Mouse (Mus musculus) midbrain, postnatal 0 days (tissue): ENCODE data around the gene Sirpb1b. TPM values are rescaled to one million over a fixed set of nuclear protein-coding genes. Genes with fewer than 3 reads are reported as not detected.
"Not testable (repeated sequence)": the region's sequence is repeated elsewhere in the genome, so short reads cannot be mapped to it uniquely, and the experiment has no call there.

Source experiments
- ATAC-seq: fragments of 200-750 bp; cut with Nextera tagmentation; 2 replicates; pipeline ENCODE4 v1.8.0; 2017; ENCODE audit warnings: moderate number of reproducible peaks, mild to moderate bottlenecking, moderate TSS enrichment, moderate library complexity; ENCODE audit not compliant: low FRiP score
- DNase-seq: peaks from one replicate; pipeline ENCODE4 v3.0.0-alpha.2; 2015; ENCODE audit warnings: low spot score
- H3K27ac ChIP-seq: fragments of 300-500 bp; sonication (generic); 2 replicates; pipeline ENCODE4 v1.5.1; 2014; ENCODE audit warnings: low read depth, mild to moderate bottlenecking, low read length, mixed read lengths
- H3K27me3 ChIP-seq: fragments of 300-500 bp; sonication (generic); 2 replicates; pipeline ENCODE4 v1.6.1; 2014; ENCODE audit warnings: low read length, control low read depth, mixed read lengths; ENCODE audit not compliant: insufficient read depth
- H3K36me3 ChIP-seq: fragments of 300-500 bp; sonication (generic); 2 replicates; pipeline ENCODE4 v1.6.1; 2014; ENCODE audit warnings: low read length, control low read depth, mixed read lengths; ENCODE audit not compliant: insufficient read depth
- H3K4me1 ChIP-seq: fragments of 300-500 bp; sonication (generic); 2 replicates; pipeline ENCODE4 v1.6.1; 2014; ENCODE audit warnings: mild to moderate bottlenecking, control low read depth, antibody characterized with exemption, low read length, mixed read lengths; ENCODE audit not compliant: insufficient read depth
- H3K4me2 ChIP-seq: fragments of 300-500 bp; sonication (generic); 2 replicates; pipeline ENCODE4 v1.6.1; 2014; ENCODE audit warnings: low read depth, mild to moderate bottlenecking, low read length, mixed read lengths; ENCODE audit not compliant: poor library complexity, severe bottlenecking
- H3K4me3 ChIP-seq: fragments of 300-500 bp; sonication (generic); 2 replicates; pipeline ENCODE4 v1.5.1; 2014; ENCODE audit warnings: low read depth, mild to moderate bottlenecking, low read length, moderate library complexity
- H3K9ac ChIP-seq: fragments of 300-500 bp; sonication (generic); replicated peaks from 2 replicates; pipeline ENCODE4 v1.6.1; 2014; ENCODE audit warnings: mild to moderate bottlenecking, low read length, moderate library complexity, mixed read lengths; ENCODE audit not compliant: poor library complexity, severe bottlenecking
- H3K9me3 ChIP-seq: fragments of 300-500 bp; sonication (generic); 2 replicates; pipeline ENCODE4 v1.6.1; 2016; ENCODE audit warnings: low read length, control low read depth
- CTCF ChIP-seq: IDR thresholded peaks from 2 replicates; pipeline ENCODE4 v1.5.1; 2016; ENCODE audit warnings: antibody characterized with exemption, mild to moderate bottlenecking
- WGBS: fragments of 180-500 bp; shearing (Covaris S2); extraction: QIAGEN DNeasy Blood & Tissue Kit; methylation state at CpG from one replicate; pipeline ENCODE4 v1.1.7; 2014; 5-methylcytosine and 5-hydroxymethylcytosine counted together
- polyA plus RNA-seq: library from polyadenylated mRNA; unstranded; fragments of >200 nt; fragmentation: Nextera tagmentation; extraction: Ambion mirVana; gene quantifications from 2 replicates; pipeline ENCODE4 v1.2.1, GENCODE M21; 2015
- total RNA-seq: library from RNA; depleted of rRNA; stranded (reverse); fragments of >200 nt; gene quantifications from 2 replicates; pipeline ENCODE4 v1.2.3, GENCODE M21; 2014; rRNA removed

Gene Sirpb1b
- total RNA-seq (not detected in 2 replicates), polyA plus RNA-seq (not detected in 2 replicates)

DNA sequence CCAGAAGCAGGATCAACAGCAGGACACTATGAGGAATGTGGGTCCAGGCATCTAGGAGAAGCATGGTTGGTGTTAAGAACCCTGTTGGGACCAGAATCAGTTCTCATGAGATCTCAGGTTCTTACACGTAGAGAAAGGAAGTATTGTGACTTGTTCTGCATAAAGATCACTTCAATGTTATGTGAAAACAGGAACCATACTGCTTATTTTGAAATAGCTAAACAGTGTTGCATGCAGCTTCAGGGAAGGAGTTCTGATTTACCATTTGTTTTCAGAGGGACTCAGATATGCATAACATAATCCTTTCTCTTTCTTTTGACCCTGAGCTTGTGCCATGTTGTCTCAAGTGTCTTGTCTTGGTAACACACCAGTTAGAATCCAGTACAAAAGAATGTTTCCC lies at the start of gene Sirpb1b:
Sirpb1b (minus strand) TSS at position 179 of the 400 bp plus-strand sequence.
- not testable (repeated sequence) for H3K9me3 ChIP-seq, H3K9ac ChIP-seq, H3K4me3 ChIP-seq, H3K4me2 ChIP-seq, H3K4me1 ChIP-seq, ATAC-seq, H3K36me3 ChIP-seq, DNase-seq, H3K27ac ChIP-seq, H3K27me3 ChIP-seq
- WGBS = no CpG with 5 or more reads among the region's 1 CpGs

DNA sequence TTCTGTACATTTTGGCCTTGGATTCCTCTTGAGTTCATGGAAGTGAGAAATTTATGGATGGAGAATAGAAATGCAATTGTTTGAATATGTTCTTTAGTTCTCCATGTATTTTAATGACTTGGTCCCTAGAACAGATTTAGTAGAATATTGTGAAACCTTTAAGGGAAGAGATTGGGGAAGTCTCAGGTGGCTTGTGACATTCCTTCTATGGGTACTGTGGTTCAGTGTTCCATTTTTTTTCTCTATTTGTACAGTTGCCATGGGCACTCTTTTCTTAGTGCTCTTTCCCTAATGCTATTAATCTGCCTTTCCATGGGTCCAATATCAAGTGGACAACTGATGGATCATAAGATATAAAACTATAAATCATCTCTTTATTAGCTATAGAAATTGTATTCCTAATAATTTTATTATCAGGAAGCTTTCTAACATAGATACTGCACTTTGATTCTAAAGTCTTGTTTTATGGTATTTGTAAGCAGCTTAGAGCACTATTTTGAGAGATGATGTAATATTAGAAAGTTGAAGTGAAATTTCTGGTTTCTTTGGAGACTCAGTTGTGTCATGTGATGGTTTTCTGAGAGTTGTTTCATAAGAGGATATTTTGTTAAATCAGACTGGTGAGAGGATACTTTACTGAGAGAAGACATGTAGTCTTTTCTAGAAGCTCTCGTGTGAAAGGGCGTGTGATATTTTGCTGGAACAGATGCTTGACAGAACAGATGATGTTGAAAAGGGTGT lies 15.7 kb upstream of the Sirpb1b start:
- ATAC-seq, DNase-seq, H3K4me1 ChIP-seq, H3K27ac ChIP-seq, H3K4me3 ChIP-seq, H3K36me3 ChIP-seq, H3K9me3 ChIP-seq, H3K9ac ChIP-seq, H3K4me2 ChIP-seq, H3K27me3 ChIP-seq: not testable (repeated sequence)
- WGBS = 94% methylated on average over 2 of the region's 2 CpGs

DNA sequence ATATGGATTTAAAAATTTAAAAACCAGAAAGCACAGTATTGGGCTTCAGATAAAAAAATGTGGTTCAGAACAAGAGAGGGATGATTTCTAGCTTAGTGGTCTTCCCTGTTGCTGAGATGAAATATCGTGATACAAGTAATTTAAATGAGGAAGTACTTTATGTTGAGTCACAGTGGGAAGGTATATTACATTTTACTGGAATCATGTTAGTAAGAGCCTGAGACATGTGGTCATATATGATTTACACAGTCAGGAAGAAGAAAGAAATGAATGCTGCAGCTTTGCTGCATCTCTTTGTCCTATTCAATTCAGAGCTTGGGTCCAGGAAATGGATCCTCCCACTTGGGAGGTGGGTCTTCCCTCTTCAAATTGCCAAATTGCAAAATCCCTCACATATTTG lies 11.8 kb upstream of the Sirpb1b start:
- H3K27me3 ChIP-seq, H3K4me3 ChIP-seq, H3K9ac ChIP-seq, H3K4me1 ChIP-seq, DNase-seq, H3K36me3 ChIP-seq, H3K27ac ChIP-seq, ATAC-seq, H3K4me2 ChIP-seq, H3K9me3 ChIP-seq: not testable (repeated sequence)
- WGBS = 79% methylated on average over 1 of the region's 1 CpGs

DNA sequence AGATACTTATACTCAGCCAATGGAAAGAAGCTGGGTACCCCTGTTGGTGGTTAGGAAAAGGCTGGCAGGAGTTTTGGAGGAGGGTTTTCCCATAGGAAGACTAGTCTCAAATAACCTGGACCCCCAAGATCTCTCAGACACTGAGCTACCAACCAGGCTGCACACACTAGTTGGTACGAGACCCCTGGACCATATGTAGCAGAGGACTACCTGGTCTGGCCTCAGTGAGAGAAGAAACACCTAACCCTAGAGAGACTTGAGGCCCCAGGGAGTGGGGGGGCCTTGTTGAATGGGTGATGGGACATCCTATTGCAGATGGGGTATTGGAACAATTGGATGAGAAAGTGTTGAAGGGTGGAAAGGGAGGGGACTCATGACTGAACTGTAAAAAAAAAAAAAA lies 8.6 kb upstream of the Sirpb1b start:
- Histone ChIP-seq H3K36me3 (no peaks in the 10 kb centered on the region), H3K9ac (no peak overlapping the region), H3K4me2 (no peak overlapping the region), H3K27me3 (no peaks in the 10 kb centered on the region), H3K4me3 (no peak overlapping the region), H3K27ac (no peak overlapping the region), H3K4me1 (no peaks in the 10 kb centered on the region), H3K9me3 (no peaks in the 10 kb centered on the region)
- DNase-seq (no peak), ATAC-seq (no peak)
- no peak for TF ChIP-seq CTCF
- 86% methylated on average over 1 of the region's 1 CpGs for WGBS

DNA sequence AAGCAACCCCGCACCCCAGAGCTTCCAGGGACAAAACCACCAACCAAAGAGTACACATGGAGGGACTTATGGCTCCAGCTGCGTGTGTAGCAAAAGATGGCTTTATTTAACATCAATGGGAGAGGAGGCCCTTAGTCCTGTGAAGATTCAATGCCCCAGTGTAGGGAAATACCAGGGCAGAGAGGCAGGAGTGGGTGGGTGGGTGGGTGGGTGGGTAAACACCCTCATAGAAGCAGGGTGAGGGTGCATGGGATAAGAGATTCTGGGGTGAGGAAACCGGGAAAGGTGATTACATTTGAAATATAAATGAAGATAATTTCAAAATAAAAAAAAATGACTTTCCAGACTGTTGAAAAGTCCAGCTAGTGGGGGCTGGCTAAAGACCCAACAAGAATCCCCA lies 8.1 kb upstream of the Sirpb1b start:
- not testable (repeated sequence) for H3K4me1 ChIP-seq, H3K36me3 ChIP-seq, H3K27me3 ChIP-seq, H3K9me3 ChIP-seq, H3K9ac ChIP-seq, H3K27ac ChIP-seq, H3K4me2 ChIP-seq, DNase-seq, H3K4me3 ChIP-seq
- WGBS = 84% methylated on average over 3 of the region's 3 CpGs
- peak; percentile 38 for ATAC-seq

DNA sequence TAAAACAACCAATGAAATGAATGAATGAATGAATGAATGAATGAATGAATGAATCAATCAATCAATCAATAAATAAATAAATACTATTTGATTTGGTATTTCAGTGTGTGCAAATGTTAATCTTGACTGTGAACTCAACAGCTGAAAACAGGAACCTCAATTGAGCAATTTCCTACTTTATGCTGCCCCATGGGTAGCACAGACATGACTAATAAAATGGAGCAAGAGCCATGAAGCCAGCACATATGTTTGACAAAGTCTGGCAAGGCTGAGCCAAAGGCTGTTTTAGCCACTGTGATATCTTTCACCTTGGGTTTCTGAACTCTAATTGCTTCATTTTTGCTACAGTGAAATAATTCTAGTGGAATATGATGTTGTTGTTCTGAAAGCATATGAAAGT lies 1.6 kb upstream of the Sirpb1b start:
- not testable (repeated sequence) for H3K9me3 ChIP-seq, H3K9ac ChIP-seq, H3K4me3 ChIP-seq, H3K27ac ChIP-seq, H3K4me2 ChIP-seq, ATAC-seq, DNase-seq, H3K36me3 ChIP-seq, H3K27me3 ChIP-seq, H3K4me1 ChIP-seq
